Mouse (Mus musculus) liver, adult 2 months (tissue): ENCODE results near the gene Bbx. TPM values are rescaled to one million over a fixed set of nuclear protein-coding genes. Genes with fewer than 3 reads are reported as not detected.

Experiments used
- DNase-seq: peaks from one replicate; pipeline ENCODE4 v3.0.0-alpha.2; 2011; ENCODE audit warnings: low read depth, low spot score; ENCODE audit errors: extremely low read depth
- H3K27ac ChIP-seq: fragments of 200-500 bp; replicated peaks from 2 replicates; pipeline ENCODE4 v1.5.1; 2012; ENCODE audit warnings: low read depth, mild to moderate bottlenecking, control low read depth, inconsistent platforms, low read length; ENCODE audit not compliant: insufficient read depth
- H3K27me3 ChIP-seq: fragments of 200-500 bp; 2 replicates; pipeline ENCODE4 v1.6.1; 2012; ENCODE audit warnings: mild to moderate bottlenecking, moderate library complexity, low read length, inconsistent platforms; ENCODE audit not compliant: control insufficient read depth, insufficient read depth
- H3K36me3 ChIP-seq: fragments of 200-500 bp; 2 replicates; pipeline ENCODE4 v1.6.1; 2012; ENCODE audit warnings: low read length, inconsistent platforms; ENCODE audit not compliant: control insufficient read depth, insufficient read depth
- H3K4me1 ChIP-seq: fragments of 200-500 bp; 2 replicates; pipeline ENCODE4 v1.6.1; 2011; ENCODE audit warnings: low read length; ENCODE audit not compliant: control insufficient read depth, insufficient read depth
- H3K4me3 ChIP-seq: fragments of 200-500 bp; 2 replicates; pipeline ENCODE4 v1.5.1; 2011; ENCODE audit warnings: low read depth, mild to moderate bottlenecking, control low read depth, low read length, moderate library complexity; ENCODE audit not compliant: insufficient read depth
- H3K79me2 ChIP-seq: fragments of 200-500 bp; 2 replicates; pipeline ENCODE4 v1.6.1; 2012; ENCODE audit warnings: inconsistent platforms, mild to moderate bottlenecking, low read length, moderate library complexity; ENCODE audit not compliant: control insufficient read depth, insufficient read depth
- H3K9ac ChIP-seq: fragments of 200-500 bp; 2 replicates; pipeline ENCODE4 v1.6.1; 2012; ENCODE audit warnings: low read depth, mild to moderate bottlenecking, control low read depth, inconsistent platforms, low read length
- CTCF ChIP-seq: fragments of 200-500 bp; IDR thresholded peaks from 2 replicates; pipeline ENCODE4 v1.5.1; 2011; ENCODE audit warnings: low read depth, low read length, control low read depth
- POLR2A ChIP-seq: fragments of 200-500 bp; IDR thresholded peaks from 2 replicates; pipeline ENCODE4 v1.6.1; 2011; ENCODE audit warnings: low read length, control low read depth; ENCODE audit not compliant: insufficient read depth; ENCODE audit errors: extremely low read depth
- WGBS: fragments of 180-500 bp; shearing (Covaris S2); methylation state at CpG from one replicate; pipeline ENCODE4 v1.1.7; 2018; 5-methylcytosine and 5-hydroxymethylcytosine counted together
- polyA plus RNA-seq: library from polyadenylated mRNA; depleted of rRNA; stranded (reverse); fragments of >200 nt; gene quantifications from 2 replicates; pipeline ENCODE4 v1.2.3, GENCODE M21; 2012
- total RNA-seq: library from RNA; depleted of rRNA; stranded (reverse); fragments of >200 nt; gene quantifications from 2 replicates; pipeline ENCODE4 v1.2.3, GENCODE M21; 2014

Gene Bbx
- total and polyA plus RNA-seq, 2 experiments = 2.0 to 9.7 TPM

DNA sequence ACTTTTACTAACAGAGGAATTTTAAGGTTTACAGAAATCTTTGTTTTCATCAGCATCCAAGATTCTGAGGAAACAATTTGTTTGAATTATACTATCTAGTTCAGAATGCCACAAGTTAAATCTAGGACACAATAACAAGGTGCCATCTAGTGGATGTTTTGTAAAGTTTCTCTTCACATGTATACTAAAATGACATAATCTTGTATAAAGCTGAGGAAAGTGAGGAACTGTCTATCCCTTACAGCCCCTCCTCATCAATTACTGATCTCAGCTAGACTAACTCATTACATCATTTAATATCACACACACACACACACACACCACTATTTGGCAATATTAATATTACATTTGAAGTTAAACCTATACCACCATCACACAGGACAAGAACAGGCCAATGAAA lies 125.5 kb downstream of the Bbx start:
- TF ChIP-seq CTCF (peak; percentile 27; the same call in 1 of the 2 replicates), POLR2A (no peak)
- peak; percentile 34 for DNase-seq
- Histone ChIP-seq H3K4me1 (peaks cover 12% of the 10 kb centered on the region; the same call in 1 of the 2 replicates), H3K36me3 (no peaks in the 10 kb centered on the region), H3K27ac (no peak overlapping the region), H3K9ac (no peak overlapping the region), H3K79me2 (no peaks in the 10 kb centered on the region), H3K4me3 (no peak overlapping the region), H3K27me3 (no peaks in the 10 kb centered on the region)

- Histone ChIP-seq H3K36me3 (no peaks in the 10 kb centered on the region), H3K27me3 (no peaks in the 10 kb centered on the region), H3K4me3 (no peak overlapping the region), H3K27ac (no peak overlapping the region), H3K79me2 (no peaks in the 10 kb centered on the region), H3K4me1 (peaks cover 12% of the 10 kb centered on the region; the same call in 1 of the 2 replicates), H3K9ac (no peak overlapping the region)
- DNase-seq = no peak
- no peak for TF ChIP-seq POLR2A
- TF ChIP-seq CTCF = no peak
- WGBS = 92% methylated on average over 6 of the region's 6 CpGs
Observed at GRCm38 (mm10) chr16:50305156-50305555, 127.0 kb downstream of the Bbx start.

DNA sequence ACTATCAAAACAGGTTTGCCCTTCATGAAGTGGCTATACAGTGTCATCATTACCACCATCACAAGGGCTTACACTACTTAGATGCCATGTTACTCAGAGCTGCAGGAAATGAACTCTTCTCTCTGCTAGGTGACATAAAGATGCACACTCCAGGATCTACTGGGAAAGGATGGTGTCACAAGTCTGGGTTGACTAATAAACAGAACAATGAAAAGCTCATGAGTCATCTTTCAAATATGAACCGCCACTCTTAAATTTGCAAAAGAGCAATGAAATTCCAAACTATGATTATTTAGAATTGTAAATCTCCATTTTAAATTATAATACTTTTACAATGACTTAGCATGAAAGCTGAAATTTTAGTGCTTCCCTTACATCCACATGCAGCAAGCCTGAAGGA lies 129.6 kb downstream of the Bbx start:
- no peak for DNase-seq
- 98% methylated on average over 1 of the region's 1 CpGs for WGBS
- H3K27ac ChIP-seq = no peak overlapping the region

GRCm38 (mm10) chr16:50298743-50299443 lies 133.3 kb downstream of the Bbx start:
- 81% methylated on average over 8 of the region's 8 CpGs for WGBS

More for the DNA sequence above, 129.6 kb downstream of the Bbx start:
- H3K4me1 ChIP-seq = no peaks in the 10 kb centered on the region
- TF ChIP-seq CTCF = no peak
- TF ChIP-seq POLR2A = no peak
- no peaks in the 10 kb centered on the region for H3K79me2 ChIP-seq
- H3K27me3 ChIP-seq = no peaks in the 10 kb centered on the region
- no peak overlapping the region for H3K4me3 ChIP-seq
- H3K36me3 ChIP-seq = no peaks in the 10 kb centered on the region
- no peak overlapping the region for H3K9ac ChIP-seq

DNA sequence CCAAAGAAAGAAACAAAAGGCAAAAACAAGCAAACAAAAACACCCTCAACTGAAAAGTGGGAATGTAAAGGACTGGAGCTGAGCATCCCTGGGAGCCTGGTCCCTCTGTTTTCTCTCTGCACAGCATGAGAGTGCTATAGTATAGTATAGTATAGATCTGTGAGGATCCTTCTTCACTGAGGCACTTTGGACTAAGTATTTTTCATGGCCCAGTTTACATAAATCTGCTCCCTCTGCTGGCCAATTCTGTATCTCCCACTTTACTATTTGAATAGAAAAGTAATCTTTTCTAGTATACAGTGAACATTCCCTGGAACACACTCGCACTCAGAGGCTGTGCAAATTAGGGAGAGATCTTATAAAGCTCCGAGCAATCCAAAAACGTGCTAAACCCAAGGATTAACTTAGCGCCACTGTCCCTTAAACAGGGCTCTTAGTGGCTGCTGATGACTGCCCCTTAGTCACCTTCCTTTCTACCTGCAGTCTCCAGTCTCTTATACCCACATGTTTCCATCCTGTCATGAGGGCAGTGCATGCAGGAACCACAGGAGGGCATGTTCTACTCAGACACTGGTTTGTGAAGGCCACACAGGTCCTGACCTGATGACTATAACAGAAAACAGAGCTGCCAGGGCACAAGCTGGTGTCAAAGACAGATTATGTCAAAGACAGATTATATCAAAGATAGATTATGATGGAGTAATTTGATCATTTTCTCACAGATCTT lies 138.5 kb downstream of the Bbx start:
- Histone ChIP-seq H3K36me3 (no peaks in the 10 kb centered on the region), H3K9ac (no peak overlapping the region), H3K4me1 (no peaks in the 10 kb centered on the region), H3K27me3 (no peaks in the 10 kb centered on the region), H3K79me2 (no peaks in the 10 kb centered on the region), H3K27ac (no peak overlapping the region), H3K4me3 (no peak overlapping the region)
- 77% methylated on average over 4 of the region's 4 CpGs for WGBS
- DNase-seq = no peak
- TF ChIP-seq POLR2A (no peak), CTCF (no peak)

More at GRCm38 (mm10) chr16:50298743-50299443, 133.3 kb downstream of the Bbx start:
- Histone ChIP-seq H3K36me3 (no peaks in the 10 kb centered on the region), H3K27me3 (no peaks in the 10 kb centered on the region), H3K79me2 (no peaks in the 10 kb centered on the region), H3K4me1 (no peaks in the 10 kb centered on the region), H3K9ac (no peak overlapping the region), H3K27ac (no peak overlapping the region), H3K4me3 (no peak overlapping the region)
- no peak for DNase-seq
- TF ChIP-seq POLR2A (no peak), CTCF (no peak)

DNA sequence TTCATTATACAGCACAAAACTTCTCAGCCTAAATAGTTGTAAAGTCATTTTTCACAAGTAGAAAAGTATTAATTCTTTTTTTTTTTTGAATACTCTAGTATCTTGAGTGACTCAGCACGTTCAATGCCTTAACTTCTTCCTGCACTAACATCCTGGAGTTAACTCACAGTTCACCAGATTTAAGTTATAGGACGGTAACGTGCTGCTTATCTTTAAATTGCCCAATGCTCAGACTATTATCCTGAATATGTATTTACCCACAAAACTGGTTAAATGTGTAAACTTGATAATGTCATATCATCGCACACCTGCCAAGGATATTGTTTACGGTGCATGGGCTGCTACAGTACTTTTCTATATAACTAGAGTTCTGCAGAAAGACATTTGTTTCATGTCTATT lies 139.4 kb downstream of the Bbx start:
- Histone ChIP-seq H3K4me3 (no peak overlapping the region), H3K27ac (no peak overlapping the region), H3K4me1 (no peaks in the 10 kb centered on the region), H3K79me2 (no peaks in the 10 kb centered on the region), H3K9ac (no peak overlapping the region), H3K36me3 (no peaks in the 10 kb centered on the region), H3K27me3 (no peaks in the 10 kb centered on the region)
- no peak for TF ChIP-seq CTCF
- no peak for DNase-seq
- WGBS = 96% methylated on average over 5 of the region's 5 CpGs
